Mouse (Mus musculus) heart, adult 2 months (tissue): ENCODE results near the gene Daam1. TPM values are rescaled to one million over a fixed set of nuclear protein-coding genes. Genes with fewer than 3 reads are reported as not detected.
A peak's percentile ranks its signal among the peaks of the same experiment; 100 is the strongest.

Experiments
- DNase-seq, 2 experiments: peaks; one replicate each; pipeline ENCODE4 v3.0.0; 2021
- H3K27ac ChIP-seq: fragments of 200-600 bp; 2 replicates; pipeline ENCODE4 v1.8.1; 2022
- H3K27me3 ChIP-seq: fragments of 200-500 bp; 2 replicates; pipeline ENCODE4 v1.6.1; 2012; ENCODE audit warnings: mild to moderate bottlenecking, low read length, inconsistent platforms, mixed read lengths; ENCODE audit not compliant: control insufficient read depth, insufficient read depth
- H3K36me3 ChIP-seq: fragments of 200-500 bp; 2 replicates; pipeline ENCODE4 v1.6.1; 2012; ENCODE audit warnings: low read length, inconsistent platforms; ENCODE audit not compliant: control insufficient read depth, insufficient read depth
- H3K4me1 ChIP-seq: fragments of 200-500 bp; 2 replicates; pipeline ENCODE4 v1.6.1; 2011; ENCODE audit warnings: low read length; ENCODE audit not compliant: control insufficient read depth, insufficient read depth
- H3K4me3 ChIP-seq: fragments of 200-600 bp; 2 replicates; pipeline ENCODE4 v1.8.1; 2022
- H3K79me2 ChIP-seq: fragments of 200-500 bp; replicated peaks from 2 replicates; pipeline ENCODE4 v1.6.1; 2012; ENCODE audit warnings: mild to moderate bottlenecking, inconsistent platforms, low read length, moderate library complexity, mixed read lengths; ENCODE audit not compliant: control insufficient read depth, insufficient read depth
- H3K9ac ChIP-seq: fragments of 200-500 bp; 2 replicates; pipeline ENCODE4 v1.6.1; 2012; ENCODE audit warnings: low read depth, mild to moderate bottlenecking, control low read depth, inconsistent platforms, low read length, mixed read lengths
- CTCF ChIP-seq: fragments of 200-600 bp; IDR thresholded peaks from 2 replicates; pipeline ENCODE4 v1.8.1; 2022; ENCODE audit warnings: antibody characterized with exemption, mild to moderate bottlenecking, moderate library complexity
- EP300 ChIP-seq: fragments of 200-500 bp; IDR thresholded peaks from 2 replicates; pipeline ENCODE4 v1.6.1; 2011; ENCODE audit warnings: low read depth, low read length, control low read depth; ENCODE audit not compliant: insufficient read depth
- POLR2A ChIP-seq: fragments of 200-500 bp; IDR thresholded peaks from 2 replicates; pipeline ENCODE4 v1.6.1; 2011; ENCODE audit warnings: mild to moderate bottlenecking, low read depth, low read length, control low read depth; ENCODE audit not compliant: insufficient read depth
- WGBS: fragments of 180-500 bp; shearing (Covaris S2); methylation state at CpG from one replicate; pipeline ENCODE4 v1.1.7; 2018; 5-methylcytosine and 5-hydroxymethylcytosine counted together
- intact Hi-C: fragments of 180-260 bp; cut with DNase I; formaldehyde crosslinking; loops from one replicate; pipeline ENCODE4 v1.15.1; 2025
- polyA plus RNA-seq: library from polyadenylated mRNA; depleted of rRNA; stranded (reverse); fragments of >200 nt; gene quantifications from 2 replicates; pipeline ENCODE4 v1.2.3, GENCODE M21; 2012
- total RNA-seq, 2 experiments: library from RNA; stranded (reverse); gene quantifications; 2 replicates each; pipeline ENCODE4 v1.2.3; 2021

Gene Daam1
- total and polyA plus RNA-seq, 3 experiments, result 13.1 to 77.6 (median 67.2) TPM

- WGBS, result 58% methylated on average over 5 of the region's 5 CpGs
- Histone ChIP-seq H3K27ac (peak overlapping the region; percentile 21; the same call in 1 of the 2 replicates), H3K4me1 (peaks cover 10% of the 10 kb centered on the region)
These were observed 17.3 kb downstream of the Daam1 start for GRCm38 (mm10) chr12:71848037-71848776.

DNA sequence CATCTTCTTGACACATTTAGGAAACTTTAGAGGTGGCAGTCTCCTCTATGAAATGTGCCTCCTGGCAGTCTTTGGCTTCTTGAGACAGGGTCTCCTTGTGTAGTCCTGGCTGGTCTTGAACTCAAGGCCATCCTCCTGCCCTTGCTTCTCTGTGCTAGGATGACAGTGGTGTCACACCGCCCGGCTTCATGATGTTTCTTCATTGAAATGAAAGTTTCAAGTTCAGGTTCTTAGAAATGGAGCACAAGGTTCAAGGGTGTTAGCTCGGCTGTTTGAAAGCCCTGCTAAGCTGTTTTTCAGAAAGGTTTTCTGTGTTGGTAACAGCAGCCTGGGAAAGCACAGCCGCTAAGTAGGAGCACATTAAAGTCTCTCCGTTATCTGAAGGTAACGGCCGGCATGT lies 18.2 kb downstream of the Daam1 start:
- Histone ChIP-seq H3K27ac (no peak overlapping the region), H3K4me1 (peaks cover 11% of the 10 kb centered on the region), H3K9ac (no peak overlapping the region), H3K79me2 (peaks cover 4% of the 10 kb centered on the region), H3K4me3 (no peak overlapping the region), H3K27me3 (no peaks in the 10 kb centered on the region), H3K36me3 (peaks cover 16% of the 10 kb centered on the region)
- intact Hi-C loops, result no loop called here
- DNase-seq, result peak in 1 of 2 experiments; percentile 12
- TF ChIP-seq POLR2A, result no peak
- TF ChIP-seq CTCF, result no peak
- TF ChIP-seq EP300, result no peak
- 82% methylated on average over 7 of the region's 7 CpGs for WGBS

More at GRCm38 (mm10) chr12:71848037-71848776, 17.3 kb downstream of the Daam1 start:
- H3K79me2 ChIP-seq, result peaks cover 4% of the 10 kb centered on the region
- H3K27me3 ChIP-seq, result no peaks in the 10 kb centered on the region
- H3K4me3 ChIP-seq, result no peak overlapping the region
- intact Hi-C loops, result no loop called here
- DNase-seq, result no peak
- H3K9ac ChIP-seq, result no peak overlapping the region
- no peak for TF ChIP-seq CTCF
- peaks cover 13% of the 10 kb centered on the region for H3K36me3 ChIP-seq

- H3K4me3 ChIP-seq, result no peak overlapping the region
- intact Hi-C loops, result loop anchor here (2.0 kb wide), 1 partner anchor 13 kb away; no protein-coding TSS in a partner anchor
- DNase-seq, result no peak
- peaks cover 17% of the 10 kb centered on the region for H3K4me1 ChIP-seq
- peaks cover 22% of the 10 kb centered on the region for H3K36me3 ChIP-seq
- H3K27ac ChIP-seq, result no peak overlapping the region
- peaks cover 2% of the 10 kb centered on the region for H3K79me2 ChIP-seq
- no peak overlapping the region for H3K9ac ChIP-seq
- 84% methylated on average over 5 of the region's 5 CpGs for WGBS
- TF ChIP-seq POLR2A (no peak), CTCF (no peak), EP300 (no peak)
- H3K27me3 ChIP-seq, result no peaks in the 10 kb centered on the region
These were observed 19.3 kb downstream of the Daam1 start for GRCm38 (mm10) chr12:71850135-71850534.

- no peak overlapping the region for H3K4me3 ChIP-seq
- intact Hi-C loops, result no loop called here
- H3K9ac ChIP-seq, result no peak overlapping the region
- peaks cover 25% of the 10 kb centered on the region for H3K36me3 ChIP-seq
- peaks cover 28% of the 10 kb centered on the region for H3K4me1 ChIP-seq
- no peak for TF ChIP-seq EP300
- no peak for TF ChIP-seq CTCF
- TF ChIP-seq POLR2A, result no peak
- H3K79me2 ChIP-seq, result peaks cover 5% of the 10 kb centered on the region
- peak in 1 of 2 experiments; percentile 15 for DNase-seq
- H3K27ac ChIP-seq, result peak overlapping the region; percentile 0; the same call in 1 of the 2 replicates
- 46% methylated on average over 7 of the region's 7 CpGs for WGBS
- no peaks in the 10 kb centered on the region for H3K27me3 ChIP-seq
These were observed 21.8 kb downstream of the Daam1 start for GRCm38 (mm10) chr12:71852678-71853077.

GRCm38 (mm10) chr12:71853694-71854093 lies 22.8 kb downstream of the Daam1 start:
- intact Hi-C loops, result no loop called here
- TF ChIP-seq EP300, result no peak
- 0 out of 2 replicates have a peak, but pooled peaks have one; percentile 6 for TF ChIP-seq CTCF
- H3K9ac ChIP-seq, result no peak overlapping the region; the same call in 1 of the 2 replicates

DNA sequence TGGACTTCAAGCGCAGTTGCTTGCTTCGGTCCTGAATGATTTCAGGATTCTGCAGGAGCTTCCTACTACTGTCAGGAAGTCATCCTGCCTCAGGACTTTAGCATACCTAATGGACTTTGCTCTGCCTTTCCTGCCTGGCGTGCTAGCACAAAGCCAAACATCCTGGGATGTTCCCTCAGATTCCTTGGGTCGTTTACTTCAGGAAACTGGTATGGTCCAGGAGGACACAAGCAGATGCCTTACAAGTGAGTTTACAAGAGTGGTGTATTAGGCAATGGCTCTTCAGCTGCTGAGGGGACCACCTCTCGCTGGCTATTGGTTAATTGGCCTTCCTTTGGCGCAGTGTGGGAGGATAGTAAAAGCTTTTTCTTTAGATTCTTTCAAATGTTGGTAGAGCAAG lies 23.3 kb downstream of the Daam1 start:
- intact Hi-C loops, result no loop called here
- 29% methylated on average over 6 of the region's 6 CpGs for WGBS
- peaks cover 32% of the 10 kb centered on the region for H3K4me1 ChIP-seq
- no peak for DNase-seq
- H3K4me3 ChIP-seq, result no peak overlapping the region
- H3K79me2 ChIP-seq, result peaks cover 6% of the 10 kb centered on the region
- peak overlapping the region; percentile 21; the same call in 1 of the 2 replicates for H3K27ac ChIP-seq
- TF ChIP-seq CTCF (no peak), EP300 (0 out of 2 replicates have a peak, but pooled peaks have one; percentile 15), POLR2A (no peak)
- peaks cover 17% of the 10 kb centered on the region for H3K36me3 ChIP-seq
- H3K27me3 ChIP-seq, result no peaks in the 10 kb centered on the region
- no peak overlapping the region for H3K9ac ChIP-seq

More at GRCm38 (mm10) chr12:71853694-71854093, 22.8 kb downstream of the Daam1 start:
- WGBS, result 18% methylated on average over 3 of the region's 3 CpGs
- H3K36me3 ChIP-seq, result peaks cover 17% of the 10 kb centered on the region
- H3K27me3 ChIP-seq, result no peaks in the 10 kb centered on the region
- peaks cover 6% of the 10 kb centered on the region for H3K79me2 ChIP-seq
- H3K4me1 ChIP-seq, result peaks cover 31% of the 10 kb centered on the region
- H3K4me3 ChIP-seq, result no peak overlapping the region
- H3K27ac ChIP-seq, result peak overlapping the region; percentile 21
- DNase-seq, result no peak
